Mouse (Mus musculus) testis, adult 2 months (tissue): ENCODE measurements around the gene Cnot10.

Experiments
- CTCF ChIP-seq: fragments of 200-500 bp; IDR thresholded peaks from 2 replicates; pipeline ENCODE4 v1.5.1; 2012; ENCODE audit warnings: low read depth, mild to moderate bottlenecking, inconsistent platforms, low read length, moderate library complexity; ENCODE audit not compliant: control insufficient read depth, insufficient read depth, insufficient replicate concordance
- POLR2A ChIP-seq: fragments of 200-500 bp; IDR thresholded peaks from 2 replicates; pipeline ENCODE4 v1.6.1; 2012; ENCODE audit warnings: low read depth, mild to moderate bottlenecking, inconsistent platforms, low read length, moderate library complexity; ENCODE audit not compliant: control insufficient read depth

DNA sequence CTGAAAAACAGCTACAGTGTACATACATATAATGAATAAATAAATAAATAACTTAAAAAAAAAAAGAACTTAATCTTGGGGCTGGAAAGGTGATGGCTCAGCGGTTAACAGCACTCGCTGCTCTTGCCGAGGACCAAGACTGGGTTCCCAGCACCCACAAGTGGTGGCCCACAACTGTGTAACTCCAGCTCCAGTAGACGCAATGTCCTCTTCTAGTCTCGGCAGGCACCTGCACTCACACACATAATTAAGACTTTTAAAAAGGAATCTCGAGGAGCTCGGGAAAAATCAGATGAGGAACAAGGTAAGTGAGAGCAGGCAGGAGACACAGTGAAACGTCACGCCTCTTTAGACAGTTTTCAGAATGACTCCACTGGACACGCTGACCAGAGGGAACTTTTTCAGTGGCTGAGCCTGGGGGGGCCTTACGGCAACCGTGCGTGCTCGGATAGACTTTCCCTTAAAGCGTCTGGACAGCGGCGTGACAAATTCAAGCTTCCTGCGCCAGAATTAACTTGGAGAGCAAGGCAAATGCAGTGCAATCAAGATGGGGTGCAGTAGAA, 717 bp downstream of the Cnot10 start:
- TF ChIP-seq CTCF (no peak), POLR2A (no peak)
